Mouse (Mus musculus) kidney, postnatal 0 days (tissue): Measurements from ENCODE around the gene Os9. TPM values are rescaled to one million over a fixed set of nuclear protein-coding genes. Genes with fewer than 3 reads are reported as not detected.
A peak's percentile ranks its signal among the peaks of the same experiment; 100 is the strongest.

ENCODE experiments used
- ATAC-seq: fragments of 200-750 bp; cut with Nextera tagmentation; replicated peaks from 2 replicates; pipeline ENCODE4 v1.8.0; 2017; ENCODE audit warnings: low read depth, moderate number of reproducible peaks, moderate TSS enrichment, moderate library complexity; ENCODE audit not compliant: low FRiP score
- DNase-seq: peaks from one replicate; pipeline ENCODE4 v3.0.0-alpha.2; 2016; ENCODE audit warnings: low spot score
- H3K27ac ChIP-seq: fragments of 300-500 bp; sonication (generic); 2 replicates; pipeline ENCODE4 v1.5.1; 2014; ENCODE audit warnings: mild to moderate bottlenecking
- H3K27me3 ChIP-seq: fragments of 300-500 bp; sonication (generic); 2 replicates; pipeline ENCODE4 v1.6.1; 2014; ENCODE audit warnings: low read length, mixed read lengths; ENCODE audit not compliant: insufficient read depth
- H3K36me3 ChIP-seq: fragments of 300-500 bp; sonication (generic); 2 replicates; pipeline ENCODE4 v1.6.1; 2014; ENCODE audit warnings: low read length, mixed read lengths; ENCODE audit not compliant: insufficient read depth
- H3K4me1 ChIP-seq: fragments of 300-500 bp; sonication (generic); replicated peaks from 2 replicates; pipeline ENCODE4 v1.6.1; 2014; ENCODE audit warnings: antibody characterized with exemption, low read length, mixed read lengths; ENCODE audit not compliant: insufficient read depth
- H3K4me2 ChIP-seq: fragments of 300-500 bp; sonication (generic); 2 replicates; pipeline ENCODE4 v1.6.1; 2014; ENCODE audit warnings: mild to moderate bottlenecking, low read length, moderate library complexity, mixed read lengths
- H3K4me3 ChIP-seq: fragments of 300-500 bp; sonication (generic); replicated peaks from 2 replicates; pipeline ENCODE4 v1.5.1; 2014; ENCODE audit warnings: low read depth, low read length
- H3K9ac ChIP-seq: fragments of 300-500 bp; sonication (generic); 2 replicates; pipeline ENCODE4 v1.6.1; 2014; ENCODE audit warnings: low read depth, low read length
- H3K9me3 ChIP-seq: fragments of 300-500 bp; sonication (generic); replicated peaks from 2 replicates; pipeline ENCODE4 v1.6.1; 2016; ENCODE audit warnings: low read length, inconsistent platforms, mixed read lengths
- CTCF ChIP-seq: IDR thresholded peaks from 2 replicates; pipeline ENCODE4 v1.5.1; 2016; ENCODE audit warnings: antibody characterized with exemption, low read depth, mild to moderate bottlenecking, moderate library complexity
- WGBS: fragments of 180-500 bp; shearing (Covaris S2); extraction: QIAGEN DNeasy Blood & Tissue Kit; methylation state at CpG from one replicate; pipeline ENCODE4 v1.1.7; 2014; 5-methylcytosine and 5-hydroxymethylcytosine counted together
- polyA plus RNA-seq: library from polyadenylated mRNA; unstranded; fragments of >200 nt; fragmentation: Nextera tagmentation; extraction: Ambion mirVana; gene quantifications from 2 replicates; pipeline ENCODE4 v1.2.1, GENCODE M21; 2015

The Os9 gene
- polyA plus RNA-seq, 1 experiment from 2014 or later = 107 TPM

DNA sequence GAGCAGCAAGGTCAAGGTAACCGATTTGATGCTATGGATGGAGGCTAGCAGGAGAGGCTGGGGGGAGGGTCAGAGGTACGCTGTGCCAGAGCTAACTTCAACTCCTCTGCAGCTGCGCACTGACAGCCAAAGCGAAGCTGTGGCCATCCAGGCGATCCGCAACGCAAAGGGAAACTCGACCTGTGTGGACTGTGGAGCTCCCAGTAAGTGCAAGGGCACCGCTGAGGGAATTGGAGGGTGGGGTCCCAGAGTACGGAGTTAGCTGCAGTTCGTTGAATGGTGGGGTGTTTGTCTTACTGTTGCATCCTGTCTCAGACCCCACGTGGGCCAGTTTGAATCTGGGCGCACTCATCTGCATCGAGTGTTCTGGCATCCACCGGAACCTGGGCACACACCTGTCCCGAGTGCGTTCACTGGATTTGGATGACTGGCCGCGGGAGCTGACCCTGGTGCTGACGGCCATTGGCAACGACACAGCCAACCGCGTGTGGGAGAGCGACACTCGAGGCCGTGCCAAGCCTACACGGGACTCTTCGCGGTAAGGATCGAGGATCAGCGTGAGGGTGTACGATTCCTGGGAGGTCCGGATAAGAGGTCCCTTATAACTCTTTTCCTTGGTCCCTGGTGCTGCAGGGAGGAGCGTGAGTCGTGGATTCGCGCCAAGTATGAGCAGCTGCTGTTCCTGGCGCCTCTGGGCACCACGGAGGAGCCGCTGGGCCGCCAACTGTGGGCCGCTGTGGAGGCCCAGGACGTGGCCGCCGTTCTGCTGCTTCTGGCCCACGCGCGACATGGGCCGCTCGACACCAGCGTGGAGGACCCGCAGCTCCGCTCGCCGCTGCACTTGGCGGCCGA lies 30.1 kb downstream of the Os9 start:
- 8% methylated on average over 57 of the region's 57 CpGs for WGBS
- H3K4me1 ChIP-seq = peaks cover 16% of the 10 kb centered on the region
- no peak for TF ChIP-seq CTCF
- no peak overlapping the region for H3K9ac ChIP-seq
- peak; percentile 61 for DNase-seq
- ATAC-seq = peak; percentile 19; the same call in 1 of the 2 replicates
- H3K4me3 ChIP-seq = peak overlapping the region; percentile 13; the same call in 1 of the 2 replicates
- H3K27ac ChIP-seq = no peak overlapping the region
- H3K4me2 ChIP-seq = peak overlapping the region; percentile 42
- no peaks in the 10 kb centered on the region for H3K9me3 ChIP-seq
- peaks cover 32% of the 10 kb centered on the region for H3K27me3 ChIP-seq
- H3K36me3 ChIP-seq = 0 out of 2 replicates have a peak, but pooled peaks cover 2% of the 10 kb centered on the region

DNA sequence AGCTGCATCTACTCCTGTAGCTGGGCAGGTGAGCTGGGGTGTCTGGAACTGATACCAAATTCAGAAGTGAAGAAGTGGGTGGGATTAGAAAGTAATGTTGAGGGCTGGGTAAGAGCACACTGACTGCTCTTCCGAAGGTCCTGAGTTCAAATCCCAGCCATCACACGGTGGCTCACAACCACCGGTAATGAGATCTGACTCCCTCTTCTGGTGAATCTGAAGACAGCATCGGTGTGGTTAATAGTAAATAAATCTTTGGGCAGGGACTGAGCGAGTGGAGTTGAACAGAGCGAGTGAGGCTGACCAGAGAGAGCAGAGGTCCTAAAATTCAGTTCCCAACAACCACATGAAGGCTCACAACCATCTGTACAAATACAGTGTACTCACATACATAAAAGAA lies 35.3 kb downstream of the Os9 start:
- ATAC-seq = no peak
- H3K27me3 ChIP-seq = peaks cover 31% of the 10 kb centered on the region
- H3K9me3 ChIP-seq = no peaks in the 10 kb centered on the region
- peaks cover 13% of the 10 kb centered on the region for H3K4me1 ChIP-seq
- no peak overlapping the region for H3K4me2 ChIP-seq
- TF ChIP-seq CTCF = peak; percentile 31
- H3K9ac ChIP-seq = no peak overlapping the region
- no peak overlapping the region for H3K27ac ChIP-seq
- 68% methylated on average over 6 of the region's 6 CpGs for WGBS
- no peak for DNase-seq
- no peaks in the 10 kb centered on the region for H3K36me3 ChIP-seq
- H3K4me3 ChIP-seq = no peak overlapping the region

DNA sequence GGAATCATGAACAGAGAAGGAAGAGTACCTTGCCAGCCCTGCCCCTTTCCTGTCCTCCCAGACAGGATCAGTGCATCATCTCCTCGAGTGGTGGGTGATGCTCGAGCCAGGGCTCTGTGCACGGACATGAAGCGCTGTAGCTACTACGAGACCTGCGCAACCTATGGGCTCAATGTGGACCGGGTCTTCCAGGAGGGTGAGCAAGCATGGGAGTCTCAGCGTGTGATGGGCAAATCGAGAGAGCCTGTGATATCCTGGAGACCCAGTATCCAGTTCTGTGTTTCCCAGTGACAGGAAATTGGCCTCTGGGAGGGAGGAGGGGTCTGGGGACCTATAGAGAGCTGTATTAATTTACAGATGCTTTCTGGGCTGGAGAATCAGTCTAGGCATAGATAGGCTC lies 35.9 kb downstream of the Os9 start:
- Histone ChIP-seq H3K9ac (no peak overlapping the region), H3K9me3 (no peaks in the 10 kb centered on the region), H3K27ac (no peak overlapping the region), H3K4me1 (peaks cover 11% of the 10 kb centered on the region), H3K4me3 (no peak overlapping the region), H3K4me2 (no peak overlapping the region), H3K36me3 (no peaks in the 10 kb centered on the region), H3K27me3 (peaks cover 31% of the 10 kb centered on the region)
- ATAC-seq (no peak), DNase-seq (no peak)
- no peak for TF ChIP-seq CTCF
- 81% methylated on average over 9 of the region's 9 CpGs for WGBS

DNA sequence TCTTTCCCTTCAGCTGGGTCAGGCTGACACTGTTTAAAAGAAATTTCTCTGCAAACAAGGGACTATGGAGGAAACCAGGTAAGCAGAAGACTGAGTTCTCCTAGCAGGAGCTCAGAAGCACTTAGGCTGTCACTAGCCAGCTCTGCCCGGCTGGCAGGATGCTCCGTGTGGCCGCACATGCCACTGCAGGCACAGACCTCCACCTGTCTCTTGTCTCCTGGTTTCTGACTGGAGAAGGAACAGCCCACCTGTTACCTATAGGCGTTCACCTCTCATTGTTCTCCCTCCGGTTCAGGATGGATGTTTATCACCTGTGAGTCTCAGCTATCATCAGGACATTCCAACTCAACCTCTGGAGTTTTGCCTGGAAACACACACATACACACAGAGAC lies 37.0 kb downstream of the Os9 start:
- 40% methylated on average over 5 of the region's 5 CpGs for WGBS
- no peak overlapping the region for H3K9ac ChIP-seq
- H3K4me1 ChIP-seq = peaks cover 23% of the 10 kb centered on the region
- no peak for TF ChIP-seq CTCF
- no peak overlapping the region for H3K4me2 ChIP-seq
- no peak for DNase-seq
- no peak overlapping the region for H3K27ac ChIP-seq
- no peak overlapping the region for H3K4me3 ChIP-seq
- H3K27me3 ChIP-seq = peaks cover 36% of the 10 kb centered on the region
- H3K36me3 ChIP-seq = no peaks in the 10 kb centered on the region
- ATAC-seq = no peak
- no peaks in the 10 kb centered on the region for H3K9me3 ChIP-seq

DNA sequence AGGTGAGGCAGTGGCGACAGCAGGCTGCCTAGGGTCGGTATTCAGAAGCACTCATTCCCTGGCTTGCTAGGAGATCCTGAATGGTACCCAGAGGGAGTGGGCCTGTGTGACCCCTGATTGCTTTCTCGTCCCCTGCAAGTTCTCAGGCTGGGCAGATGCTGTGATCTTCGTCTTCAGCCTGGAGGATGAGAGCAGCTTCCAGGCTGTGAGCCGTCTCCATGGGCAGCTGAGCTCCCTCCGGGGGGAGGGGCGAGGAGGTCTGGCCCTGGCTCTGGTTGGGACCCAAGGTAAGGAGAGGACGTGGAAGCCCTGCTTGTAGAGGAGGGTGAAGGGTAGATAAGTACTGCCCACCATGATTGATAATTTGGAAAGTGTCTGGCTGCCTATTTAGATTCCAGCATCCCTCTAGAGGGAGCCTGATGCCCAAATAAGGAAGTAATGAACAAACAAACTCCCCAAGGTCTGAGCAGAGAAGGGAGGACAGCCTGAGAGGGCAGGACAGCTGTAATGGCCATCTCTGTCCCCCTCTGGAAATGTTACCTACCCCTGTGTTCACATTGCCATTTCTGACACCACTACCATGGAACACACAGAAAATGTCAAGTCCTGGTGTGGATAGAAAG lies 37.5 kb downstream of the Os9 start:
- no peak overlapping the region for H3K4me3 ChIP-seq
- ATAC-seq = no peak
- no peak overlapping the region for H3K27ac ChIP-seq
- DNase-seq = no peak
- H3K4me1 ChIP-seq = peaks cover 24% of the 10 kb centered on the region
- H3K9ac ChIP-seq = no peak overlapping the region
- no peaks in the 10 kb centered on the region for H3K9me3 ChIP-seq
- TF ChIP-seq CTCF = no peak
- H3K4me2 ChIP-seq = no peak overlapping the region
- H3K36me3 ChIP-seq = no peaks in the 10 kb centered on the region
- WGBS = 29% methylated on average over 8 of the region's 8 CpGs
- peaks cover 40% of the 10 kb centered on the region for H3K27me3 ChIP-seq

DNA sequence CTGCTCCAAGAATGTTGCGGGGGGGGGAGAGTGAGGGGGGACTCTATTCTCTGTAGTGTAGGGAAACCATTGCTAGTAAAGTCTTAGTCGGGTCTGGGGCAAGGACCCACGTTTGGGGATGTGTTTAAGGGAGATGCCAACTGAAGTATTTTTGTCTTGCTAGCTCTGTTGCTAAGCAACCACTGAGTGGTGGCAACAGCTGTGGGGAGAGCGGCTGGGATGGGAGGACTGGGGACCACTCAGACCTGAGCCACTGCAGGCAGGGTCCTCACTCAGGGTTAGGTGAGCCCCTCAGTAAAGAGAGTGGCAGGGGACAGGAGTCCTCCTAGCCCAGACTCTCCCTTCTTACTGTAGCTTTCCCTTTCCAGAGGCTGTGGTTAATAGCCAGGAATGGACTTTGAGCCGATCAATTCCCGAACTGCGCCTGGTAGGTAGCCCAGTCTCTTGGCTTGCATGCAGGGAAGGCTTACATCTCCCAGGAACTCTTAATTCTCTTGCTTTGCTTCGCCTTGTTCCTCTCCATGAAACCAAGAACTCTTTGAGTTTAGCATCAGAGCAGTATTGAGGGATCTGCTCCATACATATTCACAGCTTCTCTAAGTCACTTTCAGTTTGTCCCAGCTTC lies 38.8 kb downstream of the Os9 start:
- H3K4me3 ChIP-seq = no peak overlapping the region
- no peak overlapping the region for H3K9ac ChIP-seq
- no peaks in the 10 kb centered on the region for H3K36me3 ChIP-seq
- H3K9me3 ChIP-seq = no peaks in the 10 kb centered on the region
- peaks cover 27% of the 10 kb centered on the region for H3K4me1 ChIP-seq
- H3K4me2 ChIP-seq = peak overlapping the region; percentile 61; the same call in 1 of the 2 replicates
- 25% methylated on average over 8 of the region's 8 CpGs for WGBS
- TF ChIP-seq CTCF = no peak
- ATAC-seq = no peak
- no peak overlapping the region for H3K27ac ChIP-seq
- peaks cover 50% of the 10 kb centered on the region for H3K27me3 ChIP-seq
- no peak for DNase-seq
